Mouse (Mus musculus) 3134 (cell line): ENCODE data around the gene Hsd11b1.
"Not testable (repeated sequence)": the region's sequence is repeated elsewhere in the genome, so short reads cannot be mapped to it uniquely, and the experiment has no call there.

Experiments used
- DNase-seq: peaks from one replicate; pipeline ENCODE4 v3.0.0-alpha.2; 2011; ENCODE audit warnings: low spot score; ENCODE audit not compliant: insufficient read length; ENCODE audit errors: extremely low read depth

Hsd11b1 gene

GRCm38 (mm10) chr1:193281344-193281743, 17.5 kb upstream of the Hsd11b1 start:
- DNase-seq, result no peak

- no peak for DNase-seq
Measured at GRCm38 (mm10) chr1:193279492-193279891, 15.6 kb upstream of the Hsd11b1 start.

GRCm38 (mm10) chr1:193278414-193279045, 14.7 kb upstream of the Hsd11b1 start:
- no peak for DNase-seq

GRCm38 (mm10) chr1:193274407-193275071, 10.7 kb upstream of the Hsd11b1 start:
- no peak for DNase-seq

DNA sequence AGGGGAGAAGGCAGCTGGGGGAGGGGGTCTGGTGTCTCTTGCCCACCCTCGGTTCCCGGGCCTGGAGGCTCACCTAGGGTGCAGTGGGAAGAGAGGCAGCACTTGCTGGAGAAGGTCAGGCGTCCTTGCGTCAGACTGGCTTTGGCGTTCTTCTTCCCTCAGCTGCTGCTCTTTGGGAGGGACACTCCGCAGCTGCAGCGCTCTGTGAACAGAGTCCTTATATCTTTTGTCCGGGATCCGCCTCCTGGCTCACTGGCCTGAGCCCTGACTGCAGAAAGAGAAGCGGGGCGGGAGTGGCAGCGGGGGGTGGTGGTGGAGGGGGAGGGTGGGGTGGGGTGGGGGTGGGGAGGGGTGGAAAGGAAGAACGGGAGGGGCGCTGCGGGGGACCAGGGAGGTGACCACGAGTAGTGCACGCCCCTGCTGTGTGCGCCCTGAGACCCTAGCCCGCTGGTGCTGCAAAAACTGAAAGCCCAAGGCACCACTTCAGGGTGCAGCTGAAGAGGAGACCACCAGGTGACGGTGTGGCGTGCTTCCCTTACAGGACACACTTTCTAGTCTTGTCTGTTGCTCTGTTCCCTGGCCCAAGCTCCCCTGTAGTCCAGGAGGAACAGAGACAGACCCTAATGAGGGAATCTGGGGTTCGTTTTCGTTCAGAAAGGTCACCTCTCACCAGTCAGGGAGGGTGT, 9.2 kb upstream of the Hsd11b1 start, which contains the start of gene G0s2:
Gene G0s2, minus strand, starts transcription at position 302 of the 686 bp plus-strand sequence.
- DNase-seq, result peak; percentile 51

DNA sequence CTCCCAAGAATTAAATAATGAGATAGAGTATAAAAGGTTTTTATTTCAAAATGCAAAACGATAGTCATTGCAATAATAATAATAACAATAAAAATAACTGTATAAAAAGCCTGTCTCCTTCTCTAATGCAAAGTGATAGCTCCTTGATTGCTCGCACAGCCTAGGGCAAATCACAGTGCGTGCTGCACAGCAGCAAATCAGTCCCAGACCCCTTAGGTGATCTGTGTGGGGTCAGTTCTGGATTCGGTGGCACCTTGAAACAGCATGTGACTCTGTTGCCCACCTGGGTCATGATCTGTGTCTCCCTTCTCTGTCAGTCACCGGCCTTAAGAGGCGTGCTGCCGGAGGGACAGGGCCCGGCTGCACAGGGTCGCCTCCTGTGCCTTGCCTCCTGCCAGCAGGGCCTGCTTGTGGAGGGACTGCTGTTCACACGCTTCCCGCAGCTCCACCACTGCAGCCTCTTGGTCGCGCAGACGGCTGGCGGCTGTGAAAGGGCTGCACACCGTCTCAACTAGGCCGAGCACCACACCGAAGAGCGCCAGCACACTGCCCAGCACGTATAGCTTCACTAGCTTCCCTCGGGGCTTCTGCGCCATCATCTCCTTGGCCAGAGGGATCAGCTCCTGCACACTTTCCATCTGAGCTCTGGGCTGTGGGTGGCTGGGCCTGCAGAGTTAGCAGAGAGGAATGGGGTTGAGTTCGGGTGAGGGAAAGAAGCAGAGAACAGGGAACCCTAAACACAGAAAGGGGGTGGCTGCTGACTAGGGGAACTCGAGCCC, 8.5 kb upstream of the Hsd11b1 start:
- DNase-seq, result peak; percentile 75

DNA sequence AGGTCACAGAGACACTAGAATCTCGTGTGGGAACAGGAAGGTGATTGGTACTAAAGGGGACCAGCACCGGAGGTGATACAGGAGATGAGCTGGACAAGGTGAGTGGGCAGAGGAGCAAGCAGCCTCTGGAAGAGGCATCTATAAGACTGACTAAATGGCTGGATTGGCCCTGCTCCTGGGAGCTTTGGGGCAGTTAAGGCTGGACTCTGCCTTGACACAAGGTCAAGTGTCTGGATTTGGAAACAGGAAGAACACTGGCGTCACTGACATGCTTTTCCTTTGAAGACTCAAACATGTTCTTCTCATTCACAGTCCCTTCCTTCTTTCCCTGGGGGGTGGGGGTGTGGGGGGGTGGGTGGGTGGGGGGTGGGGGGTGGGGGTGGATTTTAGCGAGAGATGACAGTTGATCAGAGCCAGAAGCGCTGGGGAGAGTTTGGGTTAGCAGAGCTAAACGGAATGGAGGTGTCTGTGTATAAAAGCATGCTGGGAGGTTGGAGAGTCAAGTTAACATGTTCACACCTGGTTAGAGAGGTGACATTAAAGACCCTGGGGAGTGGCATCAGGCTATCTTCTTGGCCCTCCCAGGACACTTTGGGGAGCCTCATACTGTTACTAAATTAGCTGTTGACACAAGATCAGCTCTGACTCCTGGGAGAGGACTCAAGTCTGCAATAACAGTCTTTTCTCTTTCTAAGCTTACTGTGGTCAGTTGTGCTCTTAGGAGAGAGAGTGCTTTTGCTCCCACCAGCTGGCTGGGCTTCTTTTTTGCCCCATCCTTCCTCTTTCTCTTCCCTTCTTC, 7.3 kb upstream of the Hsd11b1 start:
- DNase-seq, result no peak

DNA sequence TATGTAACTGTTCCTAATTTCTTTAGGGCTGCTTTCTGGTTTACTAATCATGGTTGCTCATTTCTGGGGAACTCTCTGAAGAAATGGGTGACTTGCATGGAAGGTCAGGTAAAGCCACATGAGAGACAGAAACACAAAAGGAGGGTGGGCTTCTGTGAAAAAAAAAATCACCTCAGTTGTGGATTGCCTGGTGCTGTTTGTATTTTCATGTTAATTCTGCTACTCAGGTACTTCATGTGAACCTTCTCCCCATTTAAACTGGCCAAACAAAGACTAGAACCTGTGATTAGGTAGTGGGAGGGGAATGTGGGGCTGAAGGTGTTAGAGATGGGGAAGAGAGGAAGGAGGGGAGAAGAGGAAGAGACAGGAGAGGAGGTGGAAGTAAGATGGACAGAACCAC, 1.9 kb upstream of the Hsd11b1 start:
- no peak for DNase-seq

DNA sequence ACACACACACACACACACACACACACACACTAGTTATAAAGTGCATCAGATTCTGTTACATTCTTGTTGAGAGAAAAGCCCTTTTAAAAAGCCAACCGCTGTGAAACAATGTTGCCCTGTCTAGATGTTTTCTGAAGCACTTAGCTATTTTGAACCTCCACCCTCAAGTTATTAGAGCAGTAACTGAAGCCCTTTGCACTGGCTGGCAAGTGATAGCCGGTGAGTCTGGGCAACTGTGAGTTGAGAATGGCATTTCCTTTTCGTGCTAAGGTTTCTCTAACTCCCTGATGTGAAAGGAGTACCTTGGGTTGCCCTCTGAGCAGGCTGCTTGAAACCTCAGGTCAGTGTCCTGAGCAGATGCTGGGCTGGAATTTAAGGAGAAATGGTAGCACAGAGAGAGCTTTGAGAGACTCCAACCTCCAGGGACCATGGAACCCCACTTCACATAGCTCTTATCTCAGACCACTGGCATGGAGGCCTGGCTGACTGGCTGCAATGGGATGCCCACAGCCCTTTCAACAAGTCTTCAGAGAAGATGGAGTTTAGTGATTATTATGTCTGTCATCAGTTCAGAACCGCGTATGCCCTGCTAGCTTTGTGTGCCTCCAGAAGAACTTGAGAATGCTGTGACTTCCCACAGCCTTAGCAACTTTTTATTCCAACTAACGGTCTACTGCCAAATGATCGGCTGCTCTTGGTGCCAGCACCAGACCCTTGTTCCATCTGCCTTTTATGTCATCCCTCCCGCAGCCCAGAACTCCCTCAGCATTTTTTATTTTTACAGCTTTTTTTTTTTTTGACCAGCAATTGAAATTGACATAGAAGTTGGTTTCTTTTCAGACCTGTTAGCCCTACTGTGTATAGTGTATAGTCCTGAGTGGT, 608 bp downstream of the Hsd11b1 start:
- no peak for DNase-seq

DNA sequence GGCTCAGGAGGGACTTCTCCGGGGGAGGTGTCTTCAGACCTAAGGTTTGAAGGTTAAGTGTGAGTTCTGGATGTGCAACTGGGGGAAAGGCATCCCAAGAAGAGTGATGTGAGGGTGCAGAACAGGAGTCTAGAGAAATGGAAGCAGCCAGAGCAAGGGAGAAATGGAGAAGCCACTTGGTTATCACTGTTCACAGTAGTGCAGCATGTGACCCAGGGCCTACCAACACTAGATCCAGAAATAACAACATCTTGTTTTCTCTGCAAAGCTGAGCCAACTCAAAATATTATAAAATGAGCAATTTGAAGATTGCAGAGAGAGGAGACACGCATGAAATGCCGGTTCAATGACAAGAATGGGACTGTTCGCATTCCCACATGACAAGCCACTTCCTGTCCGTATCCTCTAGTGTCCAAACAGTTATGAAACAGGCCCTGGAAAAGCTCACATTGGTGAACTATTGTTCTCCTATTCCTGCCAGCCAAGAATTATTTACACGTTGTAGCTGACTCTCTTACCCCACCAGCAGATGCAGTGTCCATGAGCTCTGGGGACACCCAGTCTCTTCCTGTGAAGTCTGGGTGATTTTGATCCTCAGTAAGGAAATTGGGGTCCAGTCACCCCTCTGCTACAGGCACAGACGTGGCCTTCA, 1.9 kb downstream of the Hsd11b1 start:
- DNase-seq, result no peak

DNA sequence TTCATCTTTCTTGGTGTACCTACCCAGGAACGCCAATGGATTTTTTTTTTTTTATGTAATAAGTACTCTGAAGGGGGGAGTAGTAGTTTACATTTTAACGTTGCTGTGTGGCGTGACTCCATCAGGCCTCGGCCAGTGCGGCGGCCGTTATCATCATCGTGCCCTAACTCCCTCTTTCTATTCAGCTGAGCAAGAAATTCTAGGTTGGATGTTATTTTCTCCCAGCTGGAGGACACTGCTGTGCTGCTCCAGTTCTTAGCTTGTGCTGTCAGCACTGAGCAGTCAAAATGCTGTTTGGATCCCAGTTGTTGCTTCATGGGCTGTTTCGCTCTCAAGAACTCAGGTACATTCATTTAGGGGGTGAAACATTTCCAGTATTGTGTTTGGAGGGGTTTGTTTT, 4.3 kb downstream of the Hsd11b1 start:
- DNase-seq, result no peak

GRCm38 (mm10) chr1:193256621-193257098, 7.2 kb downstream of the Hsd11b1 start:
- no peak for DNase-seq

DNA sequence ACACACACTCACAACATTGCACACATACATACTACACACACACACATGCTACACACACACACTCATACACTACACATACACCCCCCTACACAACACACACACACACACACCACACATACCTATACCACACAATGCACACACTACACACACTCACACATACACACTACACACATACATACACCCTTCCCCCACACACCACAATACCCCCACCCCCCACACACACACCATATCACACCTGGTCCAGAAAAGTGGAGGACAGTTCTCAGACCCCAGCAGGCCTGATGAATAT, 7.6 kb downstream of the Hsd11b1 start:
- DNase-seq, result no peak

DNA sequence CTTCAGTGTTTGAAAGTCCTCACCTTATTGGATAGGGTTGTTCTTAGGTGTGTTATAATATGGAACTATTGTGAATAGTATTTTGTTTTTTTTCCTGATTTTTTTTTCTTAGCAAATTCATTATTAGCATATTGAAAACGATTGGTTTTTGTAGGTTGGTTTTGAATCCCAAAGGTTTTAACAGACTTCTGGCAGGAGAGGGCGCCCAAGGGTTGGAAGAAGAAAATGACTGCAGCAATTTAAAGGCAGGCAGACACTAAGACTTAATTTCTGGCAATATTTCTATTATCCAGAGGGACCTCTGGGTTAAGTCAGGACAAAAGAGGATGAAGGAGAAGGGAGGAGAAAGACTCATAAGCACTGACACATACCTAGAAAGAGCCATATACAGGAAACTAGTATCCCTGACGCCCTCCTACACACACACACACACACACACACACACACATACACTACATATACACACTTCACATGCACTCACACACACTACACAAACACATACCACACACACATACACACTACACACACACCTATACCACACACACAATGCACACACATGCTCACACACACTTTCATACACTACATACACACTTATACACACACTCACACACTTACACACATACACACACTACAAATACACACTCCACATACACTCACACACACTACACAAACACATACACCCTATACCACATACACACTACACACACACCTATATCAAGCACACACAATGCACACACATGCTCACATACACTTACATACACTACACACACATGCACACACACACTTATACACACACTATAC, 8.2 kb downstream of the Hsd11b1 start:
- no peak for DNase-seq

DNA sequence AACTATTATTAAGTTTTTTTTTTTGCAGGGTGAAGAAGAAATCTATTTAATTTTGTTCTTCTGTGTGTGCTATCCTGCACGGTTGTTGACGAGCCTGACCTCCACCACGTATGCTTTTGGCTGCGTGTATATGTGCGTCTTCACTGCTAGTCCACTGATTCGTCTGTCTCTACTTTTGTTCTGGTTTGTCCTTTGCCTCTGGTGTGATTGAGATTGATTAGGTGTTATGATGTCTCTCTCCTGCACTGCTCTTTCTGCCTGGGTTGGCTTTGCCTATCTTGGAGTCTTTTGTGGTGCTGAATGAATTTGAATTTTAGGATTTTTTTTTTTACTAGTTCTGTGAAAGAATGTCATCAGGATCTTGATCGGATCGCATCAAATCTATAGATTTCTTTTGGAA, 8.8 kb downstream of the Hsd11b1 start:
- DNase-seq, result no peak

DNA sequence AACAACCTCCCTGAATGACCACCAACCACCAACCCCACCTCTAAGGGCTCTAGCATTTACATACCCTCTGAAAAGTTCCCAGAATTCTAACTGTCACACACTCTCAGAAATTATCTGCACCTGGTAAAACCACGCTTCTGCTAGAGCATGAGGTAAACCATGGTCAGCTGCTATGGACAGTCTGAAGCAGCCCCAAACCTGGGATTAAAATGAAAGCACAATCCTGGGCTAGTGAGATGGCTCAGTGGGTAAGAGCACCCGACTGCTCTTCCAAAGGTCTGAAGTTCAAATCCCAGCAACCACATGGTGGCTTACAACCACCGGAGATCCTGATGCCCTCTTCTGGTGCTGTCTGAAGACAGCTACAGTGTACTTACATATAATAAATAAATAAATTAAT, 10.0 kb downstream of the Hsd11b1 start:
- DNase-seq, result not testable (repeated sequence)

DNA sequence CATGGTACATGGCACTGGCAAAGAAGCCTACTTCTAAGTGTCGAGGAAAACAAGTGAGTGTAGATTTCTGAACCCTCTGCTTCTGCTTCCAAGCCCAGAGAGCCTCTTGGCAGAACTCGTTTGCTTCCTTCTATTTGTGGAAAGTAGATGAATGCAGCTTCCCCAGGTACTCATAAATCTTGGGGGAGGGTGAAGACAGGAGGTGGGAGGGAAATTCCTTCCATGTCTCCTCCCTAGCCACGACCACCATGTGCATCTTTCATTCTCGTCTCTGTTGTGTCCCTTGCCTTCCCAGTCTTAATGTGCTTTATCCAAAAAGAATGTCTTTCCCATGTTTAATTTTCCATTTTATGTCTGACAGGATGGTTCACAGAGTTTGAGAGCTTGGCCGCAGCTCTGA, 11.3 kb downstream of the Hsd11b1 start:
- no peak for DNase-seq

DNA sequence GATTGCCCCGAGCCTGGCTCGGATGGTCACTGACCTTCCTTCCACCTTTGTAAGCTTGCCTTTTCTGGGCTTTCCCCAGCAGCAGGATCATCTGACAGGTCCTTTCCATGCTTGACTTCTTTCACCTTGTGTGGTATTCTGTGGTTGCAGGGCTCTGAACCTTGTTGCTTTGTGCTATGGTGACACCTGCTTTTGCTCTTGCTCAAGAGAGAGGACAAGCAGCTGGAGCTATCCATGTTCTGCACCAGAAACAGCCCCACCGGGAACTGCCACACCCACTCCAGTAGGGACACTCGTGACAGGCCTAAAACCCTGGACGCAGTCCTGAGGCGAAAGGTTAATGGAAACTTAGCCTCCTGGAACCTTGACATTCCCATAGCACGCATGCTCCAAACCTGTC, 12.5 kb downstream of the Hsd11b1 start:
- no peak for DNase-seq
